Mouse (Mus musculus) heart, embryonic 12.5 days (tissue): ENCODE results near the gene BC005624. TPM values are rescaled to one million over a fixed set of nuclear protein-coding genes. Genes with fewer than 3 reads are reported as not detected.

Experiments used
- ATAC-seq: fragments of 200-750 bp; cut with Nextera tagmentation; 2 replicates; pipeline ENCODE4 v1.8.0; 2017; ENCODE audit warnings: moderate TSS enrichment, moderate library complexity; ENCODE audit not compliant: insufficient number of reproducible peaks, low FRiP score
- H3K27ac ChIP-seq: fragments of 300-500 bp; sonication (generic); 2 replicates; pipeline ENCODE4 v1.5.1; 2016; ENCODE audit warnings: mild to moderate bottlenecking, moderate library complexity; ENCODE audit not compliant: poor library complexity, severe bottlenecking
- H3K27me3 ChIP-seq: fragments of 300-500 bp; sonication (generic); replicated peaks from 2 replicates; pipeline ENCODE4 v1.6.1; 2016; ENCODE audit warnings: mild to moderate bottlenecking, moderate library complexity
- H3K36me3 ChIP-seq: fragments of 300-500 bp; sonication (generic); 2 replicates; pipeline ENCODE4 v1.6.1; 2016; ENCODE audit warnings: mild to moderate bottlenecking, moderate library complexity
- H3K4me1 ChIP-seq: fragments of 300-500 bp; sonication (generic); replicated peaks from 2 replicates; pipeline ENCODE4 v1.6.1; 2016; ENCODE audit warnings: mild to moderate bottlenecking
- H3K4me2 ChIP-seq: fragments of 300-500 bp; sonication (generic); 2 replicates; pipeline ENCODE4 v1.6.1; 2016; ENCODE audit warnings: mild to moderate bottlenecking, moderate library complexity
- H3K4me3 ChIP-seq: fragments of 300-500 bp; sonication (generic); 2 replicates; pipeline ENCODE4 v1.5.1; 2016; ENCODE audit warnings: mild to moderate bottlenecking
- H3K9ac ChIP-seq: fragments of 300-500 bp; sonication (generic); 2 replicates; pipeline ENCODE4 v1.6.1; 2016; ENCODE audit warnings: mild to moderate bottlenecking, moderate library complexity
- H3K9me3 ChIP-seq: fragments of 300-500 bp; sonication (generic); replicated peaks from 2 replicates; pipeline ENCODE4 v1.6.1; 2016; ENCODE audit warnings: mild to moderate bottlenecking, moderate library complexity
- WGBS: fragments of 180-500 bp; shearing (Covaris S2); methylation state at CpG from one replicate; pipeline ENCODE4 v1.1.7; 2016; 5-methylcytosine and 5-hydroxymethylcytosine counted together
- polyA plus RNA-seq: library from polyadenylated mRNA; unstranded; fragments of >200 nt; fragmentation: Nextera tagmentation; extraction: Ambion mirVana; gene quantifications from 2 replicates; pipeline ENCODE4 v1.2.1, GENCODE M21; 2016

Gene BC005624
- polyA plus RNA-seq, 1 experiment from 2014 or later: 33.8 TPM

- H3K4me3 ChIP-seq: no peak overlapping the region
- no peak overlapping the region for H3K4me2 ChIP-seq
- H3K4me1 ChIP-seq: peaks cover 32% of the 10 kb centered on the region
- 82% methylated on average over 5 of the region's 5 CpGs for WGBS
- no peaks in the 10 kb centered on the region for H3K9me3 ChIP-seq
- peaks cover 63% of the 10 kb centered on the region for H3K36me3 ChIP-seq
- H3K9ac ChIP-seq: no peak overlapping the region
- H3K27me3 ChIP-seq: no peaks in the 10 kb centered on the region
- no peak for ATAC-seq
- H3K27ac ChIP-seq: peak overlapping the region; percentile 95
These were observed 25.2 kb upstream of the BC005624 start for GRCm38 (mm10) chr2:31007208-31007607.

- Histone ChIP-seq H3K9ac (peak overlapping the region; percentile 56), H3K27ac (peak overlapping the region; percentile 95), H3K36me3 (peaks cover 64% of the 10 kb centered on the region), H3K27me3 (no peaks in the 10 kb centered on the region), H3K4me3 (no peak overlapping the region), H3K4me1 (peaks cover 32% of the 10 kb centered on the region), H3K9me3 (no peaks in the 10 kb centered on the region), H3K4me2 (peak overlapping the region; percentile 48)
- ATAC-seq: peak; percentile 72
- WGBS: 14% methylated on average over 5 of the region's 5 CpGs
These were observed 24.4 kb upstream of the BC005624 start for GRCm38 (mm10) chr2:31006434-31006833.

- H3K9me3 ChIP-seq: no peaks in the 10 kb centered on the region
- H3K27ac ChIP-seq: peak overlapping the region; percentile 95
- H3K36me3 ChIP-seq: peaks cover 56% of the 10 kb centered on the region
- peak overlapping the region; percentile 48; the same call in 1 of the 2 replicates for H3K4me2 ChIP-seq
- WGBS: 58% methylated on average over 2 of the region's 2 CpGs
- ATAC-seq: no peak
- peaks cover 32% of the 10 kb centered on the region for H3K4me1 ChIP-seq
- H3K9ac ChIP-seq: 0 out of 2 replicates have a peak overlapping the region, but pooled peaks have one; percentile 56
- H3K27me3 ChIP-seq: no peaks in the 10 kb centered on the region
- no peak overlapping the region for H3K4me3 ChIP-seq
These were observed 23.5 kb upstream of the BC005624 start for GRCm38 (mm10) chr2:31005453-31005852.

GRCm38 (mm10) chr2:31002857-31003256, 20.9 kb upstream of the BC005624 start:
- 86% methylated on average over 10 of the region's 10 CpGs for WGBS
- H3K36me3 ChIP-seq: peaks cover 54% of the 10 kb centered on the region

GRCm38 (mm10) chr2:30998443-30999260, 16.7 kb upstream of the BC005624 start:
- WGBS: 66% methylated on average over 8 of the region's 8 CpGs
- no peak overlapping the region for H3K9ac ChIP-seq

More at GRCm38 (mm10) chr2:31002857-31003256, 20.9 kb upstream of the BC005624 start:
- Histone ChIP-seq H3K4me3 (no peak overlapping the region), H3K4me1 (peaks cover 32% of the 10 kb centered on the region), H3K4me2 (no peak overlapping the region), H3K9ac (no peak overlapping the region), H3K9me3 (no peaks in the 10 kb centered on the region), H3K27me3 (no peaks in the 10 kb centered on the region), H3K27ac (no peak overlapping the region)
- no peak for ATAC-seq

GRCm38 (mm10) chr2:30995432-30995996, 13.5 kb upstream of the BC005624 start:
- H3K27ac ChIP-seq: peak overlapping the region; percentile 76
- no peaks in the 10 kb centered on the region for H3K9me3 ChIP-seq
- 60% methylated on average over 11 of the region's 11 CpGs for WGBS
- H3K36me3 ChIP-seq: peaks cover 16% of the 10 kb centered on the region
- peak overlapping the region; percentile 59; the same call in 1 of the 2 replicates for H3K9ac ChIP-seq
- peak overlapping the region; percentile 58 for H3K4me2 ChIP-seq
- H3K4me3 ChIP-seq: peak overlapping the region; percentile 24
- H3K4me1 ChIP-seq: peaks cover 25% of the 10 kb centered on the region
- ATAC-seq: 0 out of 2 replicates have a peak, but pooled peaks have one; percentile 40
- no peaks in the 10 kb centered on the region for H3K27me3 ChIP-seq

More at GRCm38 (mm10) chr2:30998443-30999260, 16.7 kb upstream of the BC005624 start:
- H3K36me3 ChIP-seq: peaks cover 35% of the 10 kb centered on the region
- ATAC-seq: no peak
- no peak overlapping the region for H3K4me2 ChIP-seq
- H3K27me3 ChIP-seq: no peaks in the 10 kb centered on the region
- H3K4me3 ChIP-seq: no peak overlapping the region
- peaks cover 25% of the 10 kb centered on the region for H3K4me1 ChIP-seq
- no peaks in the 10 kb centered on the region for H3K9me3 ChIP-seq
- H3K27ac ChIP-seq: no peak overlapping the region

- Histone ChIP-seq H3K9me3 (no peaks in the 10 kb centered on the region), H3K4me2 (no peak overlapping the region), H3K4me3 (no peak overlapping the region), H3K9ac (no peak overlapping the region), H3K27me3 (no peaks in the 10 kb centered on the region), H3K36me3 (peaks cover 11% of the 10 kb centered on the region), H3K4me1 (peaks cover 25% of the 10 kb centered on the region), H3K27ac (peak overlapping the region; percentile 76; the same call in 1 of the 2 replicates)
- WGBS: 94% methylated on average over 4 of the region's 4 CpGs
- no peak for ATAC-seq
These were observed 12.9 kb upstream of the BC005624 start for GRCm38 (mm10) chr2:30994853-30995252.

- Histone ChIP-seq H3K9me3 (no peaks in the 10 kb centered on the region), H3K9ac (no peak overlapping the region), H3K4me3 (no peak overlapping the region), H3K27me3 (no peaks in the 10 kb centered on the region), H3K4me1 (peaks cover 18% of the 10 kb centered on the region), H3K36me3 (peaks cover 4% of the 10 kb centered on the region; the same call in 1 of the 2 replicates), H3K27ac (no peak overlapping the region), H3K4me2 (no peak overlapping the region)
- ATAC-seq: no peak
- WGBS: 70% methylated on average over 9 of the region's 9 CpGs
These were observed 8.2 kb upstream of the BC005624 start for GRCm38 (mm10) chr2:30990221-30990620.

- Histone ChIP-seq H3K9ac (no peak overlapping the region), H3K9me3 (no peaks in the 10 kb centered on the region), H3K4me1 (peaks cover 28% of the 10 kb centered on the region), H3K27me3 (no peaks in the 10 kb centered on the region), H3K4me3 (0 out of 2 replicates have a peak overlapping the region, but pooled peaks have one; percentile 0), H3K36me3 (peaks cover 7% of the 10 kb centered on the region), H3K4me2 (peak overlapping the region; percentile 46), H3K27ac (no peak overlapping the region)
- 0 out of 2 replicates have a peak, but pooled peaks have one; percentile 16 for ATAC-seq
- 23% methylated on average over 17 of the region's 17 CpGs for WGBS
These were observed 3.4 kb upstream of the BC005624 start for GRCm38 (mm10) chr2:30985111-30986020.

- no peak overlapping the region for H3K27ac ChIP-seq
These were observed 1.0 kb upstream of the BC005624 start for GRCm38 (mm10) chr2:30983024-30983423.

More at GRCm38 (mm10) chr2:30983024-30983423, 1.0 kb upstream of the BC005624 start:
- Histone ChIP-seq H3K4me3 (peak overlapping the region; percentile 78), H3K9ac (peak overlapping the region; percentile 84), H3K4me1 (peaks cover 28% of the 10 kb centered on the region), H3K9me3 (no peaks in the 10 kb centered on the region), H3K36me3 (peaks cover 23% of the 10 kb centered on the region), H3K27me3 (no peaks in the 10 kb centered on the region), H3K4me2 (peak overlapping the region; percentile 87)
- WGBS: 51% methylated on average over 7 of the region's 7 CpGs
- no peak for ATAC-seq
